Mouse (Mus musculus) lung, adult 2 months (tissue): ENCODE measurements at regions not wholly inside any gene's neighbourhood (a gene's known extent, or its start where the extent isn't known, plus 50 kb on each side); places are given as distances from the start of the nearest gene placed in this dataset.

Experiments used
- DNase-seq: peaks from one replicate; pipeline ENCODE4 v3.0.0; 2022
- H3K4me1 ChIP-seq: fragments of 200-500 bp; 2 replicates; pipeline ENCODE4 v1.6.1; 2011; ENCODE audit warnings: low read length; ENCODE audit not compliant: control insufficient read depth, insufficient read depth
- H3K4me3 ChIP-seq: fragments of 200-500 bp; replicated peaks from 2 replicates; pipeline ENCODE3; 2011; ENCODE audit warnings: low read depth, mild to moderate bottlenecking, control low read depth, low read length; ENCODE audit errors: extremely low read depth
- CTCF ChIP-seq: fragments of 200-500 bp; IDR thresholded peaks from 2 replicates; pipeline ENCODE4 v1.5.1; 2011; ENCODE audit warnings: mild to moderate bottlenecking, low read length, control low read depth; ENCODE audit not compliant: insufficient read depth
- POLR2A ChIP-seq: fragments of 200-500 bp; IDR thresholded peaks from 2 replicates; pipeline ENCODE4 v1.6.1; 2011; ENCODE audit warnings: low read depth, mild to moderate bottlenecking, control low read depth, low read length, borderline replicate concordance; ENCODE audit errors: extremely low read depth
- WGBS: fragments of 180-500 bp; shearing (Covaris S2); methylation state at CpG from one replicate; pipeline ENCODE4 v1.1.7; 2018; 5-methylcytosine and 5-hydroxymethylcytosine counted together

DNA sequence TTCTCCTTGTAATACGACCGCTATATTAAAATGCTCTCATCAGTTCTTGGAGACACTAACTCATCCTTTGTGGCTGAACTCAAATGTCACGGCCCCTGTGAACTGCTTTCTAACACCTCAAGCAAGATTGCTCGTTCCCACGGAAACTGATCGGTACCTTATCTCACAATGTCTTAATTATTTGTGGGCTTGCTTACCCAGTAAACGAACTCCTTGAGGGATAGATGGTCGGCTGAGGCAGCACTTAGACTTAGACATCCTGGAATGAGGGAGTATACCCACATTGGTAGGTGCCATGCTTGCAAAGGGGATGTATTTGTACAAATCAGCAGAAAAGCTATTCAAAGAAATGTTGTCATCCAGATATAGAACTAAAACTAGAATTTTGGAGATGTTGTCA is 92.9 kb upstream of the Rap1b start:
- no peak for DNase-seq
- peaks cover 10% of the 10 kb centered on the region; the same call in 1 of the 2 replicates for H3K4me1 ChIP-seq
- 57% methylated on average over 8 of the region's 8 CpGs for WGBS
- H3K4me3 ChIP-seq, result no peak overlapping the region
- TF ChIP-seq POLR2A (no peak), CTCF (no peak)

DNA sequence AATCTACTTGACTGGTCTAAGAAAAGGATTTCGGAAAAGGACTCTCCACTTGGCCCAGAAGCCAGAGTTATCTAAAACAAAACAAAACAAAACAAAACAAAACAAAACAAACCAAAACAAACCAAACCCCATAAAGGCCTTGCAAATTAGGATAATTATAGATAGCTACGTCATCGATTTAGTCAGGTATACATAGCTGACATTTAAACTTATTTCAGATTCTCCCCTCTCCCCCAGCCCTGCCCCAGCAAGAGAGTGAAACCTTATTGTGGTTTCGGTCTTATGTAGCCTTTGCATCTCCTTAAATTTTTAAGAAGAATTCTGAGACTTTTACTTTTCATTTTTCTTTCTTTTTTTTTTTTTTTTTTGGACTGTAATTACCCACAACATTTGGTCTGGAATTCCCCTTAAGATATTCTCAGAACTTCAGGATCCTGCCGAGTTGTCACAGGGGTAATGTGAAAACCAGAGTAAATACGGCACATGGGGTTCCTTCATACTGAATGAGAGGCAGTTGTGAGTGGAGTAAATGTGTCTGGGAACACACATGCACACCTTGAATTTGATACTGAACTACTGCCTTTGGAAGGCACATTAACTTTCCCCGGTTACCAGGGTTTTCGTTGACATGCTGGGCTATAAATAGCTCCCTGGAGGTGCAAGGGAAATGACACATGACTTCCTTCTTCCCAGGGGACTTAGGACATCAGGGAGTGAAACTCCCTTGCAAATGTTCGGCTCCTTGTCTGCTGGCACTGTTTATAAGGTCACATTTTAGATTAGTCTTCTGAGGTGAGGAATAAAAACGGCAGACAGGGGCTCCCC is 94.8 kb upstream of the Rap1b start:
- Histone ChIP-seq H3K4me3 (peak overlapping the region; percentile 37), H3K4me1 (peaks cover 10% of the 10 kb centered on the region; the same call in 1 of the 2 replicates)
- WGBS, result 21% methylated on average over 10 of the region's 10 CpGs
- no peak for TF ChIP-seq POLR2A
- no peak for TF ChIP-seq CTCF
- DNase-seq, result peak; percentile 17

DNA sequence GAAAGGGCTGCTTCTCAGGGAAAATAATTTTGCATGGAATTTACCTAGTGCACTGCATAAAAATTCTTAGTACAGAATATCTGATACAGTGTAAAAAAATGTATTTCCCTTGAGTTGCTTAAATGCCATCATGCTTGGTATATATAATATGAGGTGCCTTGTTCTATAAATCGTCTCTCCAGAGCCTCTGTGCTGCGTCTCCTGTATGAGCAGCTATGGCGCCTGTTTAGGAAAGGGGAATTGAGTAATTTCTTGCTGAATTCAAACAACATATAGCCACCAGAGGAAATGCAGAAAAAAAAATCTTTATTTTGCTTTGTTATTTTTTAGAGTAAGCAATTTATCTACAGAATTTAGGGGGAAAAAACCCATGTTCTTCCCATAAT is 95.4 kb upstream of the Rap1b start:
- H3K4me3 ChIP-seq, result no peak overlapping the region
- WGBS, result 49% methylated on average over 3 of the region's 3 CpGs
- no peak for DNase-seq
- peaks cover 10% of the 10 kb centered on the region; the same call in 1 of the 2 replicates for H3K4me1 ChIP-seq
- TF ChIP-seq CTCF, result no peak

DNA sequence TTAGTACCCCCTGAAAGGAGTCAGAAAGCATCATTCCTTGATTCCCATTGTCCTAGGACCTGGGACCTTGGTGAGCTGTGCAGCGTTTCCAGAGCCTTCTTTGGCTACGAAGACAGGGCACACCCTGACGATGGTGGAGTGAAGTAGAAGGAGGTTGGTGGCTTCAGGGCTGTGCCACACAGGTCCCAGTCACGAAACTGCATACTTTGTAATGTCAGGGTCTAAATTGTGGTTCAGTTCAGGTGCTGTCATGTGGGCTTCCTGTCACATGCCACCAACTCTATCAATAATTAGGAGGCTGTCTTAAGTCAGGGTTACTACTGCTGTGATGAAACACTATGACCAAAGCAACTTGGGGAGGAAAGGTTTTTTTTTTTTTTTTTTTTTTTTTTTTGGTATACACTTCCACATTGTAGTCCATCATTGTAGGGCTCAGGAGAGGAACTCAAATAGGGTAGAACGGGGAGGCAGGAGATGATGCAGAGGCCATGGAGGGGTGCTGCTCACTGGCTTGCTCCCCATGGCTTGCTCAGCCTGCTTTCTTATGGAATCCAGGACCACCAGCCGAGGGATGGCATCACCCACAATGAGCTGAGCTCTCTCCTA is 98.0 kb upstream of the Rap1b start:
- 83% methylated on average over 6 of the region's 6 CpGs for WGBS
- TF ChIP-seq POLR2A (no peak), CTCF (no peak)
- DNase-seq, result no peak
- Histone ChIP-seq H3K4me3 (no peak overlapping the region), H3K4me1 (peaks cover 10% of the 10 kb centered on the region; the same call in 1 of the 2 replicates)

DNA sequence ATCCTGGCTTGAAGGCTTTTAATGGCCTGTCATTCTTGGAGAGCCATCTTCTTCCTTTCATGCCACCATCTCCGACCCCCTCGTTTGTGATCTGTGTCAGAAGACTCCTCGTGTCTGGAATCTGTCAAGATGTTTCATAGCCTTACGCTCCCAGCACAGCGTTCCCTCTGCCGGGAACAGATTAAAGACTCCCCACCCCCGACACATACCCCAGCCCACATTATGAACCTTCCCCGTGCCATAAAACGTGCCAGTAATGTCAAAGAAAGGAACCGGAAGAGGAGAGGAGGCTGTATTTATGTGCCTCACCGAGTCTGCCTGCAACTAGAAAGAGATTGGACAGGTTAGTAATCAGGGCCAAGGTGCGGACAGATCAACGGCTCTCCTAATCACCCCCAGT is 101.4 kb upstream of the Rap1b start:
- no peak for DNase-seq
- H3K4me1 ChIP-seq, result no peaks in the 10 kb centered on the region; the same call in 1 of the 2 replicates
- TF ChIP-seq POLR2A (no peak), CTCF (no peak)
- H3K4me3 ChIP-seq, result no peak overlapping the region
- 48% methylated on average over 13 of the region's 13 CpGs for WGBS

DNA sequence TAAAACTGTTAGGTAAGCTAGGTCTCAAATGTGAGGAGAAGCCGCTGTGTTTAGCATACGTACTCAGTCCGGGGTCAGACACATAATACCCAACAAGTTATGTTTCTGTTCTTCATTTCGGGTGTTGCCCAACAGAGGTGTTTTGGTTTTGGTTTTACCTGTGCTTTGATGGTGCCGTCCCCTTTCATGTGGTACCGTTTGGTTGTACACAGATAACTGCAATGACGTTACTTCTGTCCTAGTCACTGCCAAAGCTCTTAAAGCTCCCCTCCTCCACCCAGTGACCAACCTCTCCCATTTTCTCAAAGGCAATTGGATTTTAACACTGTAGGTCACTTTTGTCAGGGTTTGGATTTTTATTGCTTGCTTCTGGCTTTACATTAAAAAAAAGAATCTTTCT is 102.1 kb upstream of the Rap1b start:
- 76% methylated on average over 7 of the region's 7 CpGs for WGBS
- no peak for DNase-seq
- H3K4me1 ChIP-seq, result no peaks in the 10 kb centered on the region; the same call in 1 of the 2 replicates
- TF ChIP-seq CTCF (no peak), POLR2A (no peak)
- H3K4me3 ChIP-seq, result no peak overlapping the region

DNA sequence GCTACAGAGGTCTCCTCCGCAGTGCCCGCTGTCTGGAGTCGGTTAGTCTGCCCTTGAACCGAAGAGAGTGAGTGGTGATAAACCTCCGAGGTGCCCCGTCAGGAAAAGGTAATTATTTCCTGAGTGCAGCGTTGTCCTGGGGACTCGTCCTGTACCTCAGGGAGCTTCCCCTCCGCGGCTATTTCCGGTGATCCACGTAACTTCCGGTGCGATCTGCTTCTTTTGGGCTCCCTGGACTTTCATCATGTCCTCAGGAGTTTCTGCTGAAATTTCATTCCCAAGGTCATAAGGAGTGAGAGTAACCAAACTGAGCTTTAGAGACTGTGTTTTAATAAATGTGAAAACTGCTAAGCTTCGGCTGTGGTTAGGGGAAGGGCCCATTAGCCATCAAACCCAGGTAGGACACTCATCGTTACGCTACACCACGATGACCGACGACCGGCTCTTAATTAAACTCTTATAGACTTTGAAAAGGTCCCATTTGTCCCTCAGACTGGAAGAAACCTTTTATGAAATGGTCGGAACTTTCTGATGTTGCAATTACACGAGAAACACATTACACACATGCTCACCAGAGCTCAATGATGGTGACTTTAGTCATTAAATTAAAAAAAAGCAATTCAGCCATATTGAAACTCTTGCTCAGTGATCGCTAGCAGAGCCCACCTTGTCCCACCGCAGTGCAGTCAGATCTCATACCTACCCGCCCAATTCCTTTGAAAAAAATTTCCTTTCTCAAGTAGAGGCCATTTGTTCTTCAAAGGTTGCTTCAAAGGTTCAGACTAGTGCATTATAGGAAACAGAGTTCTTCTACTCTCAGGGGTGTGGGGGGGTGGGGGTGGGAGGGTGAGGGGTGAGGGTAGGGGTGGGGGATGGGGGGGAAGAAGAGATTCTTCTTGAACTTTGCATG is 106.5 kb upstream of the Rap1b start:
- no peak overlapping the region for H3K4me3 ChIP-seq
- no peak for DNase-seq
- 63% methylated on average over 26 of the region's 26 CpGs for WGBS
- TF ChIP-seq CTCF, result no peak
- TF ChIP-seq POLR2A, result no peak
- H3K4me1 ChIP-seq, result peaks cover 2% of the 10 kb centered on the region; the same call in 1 of the 2 replicates

DNA sequence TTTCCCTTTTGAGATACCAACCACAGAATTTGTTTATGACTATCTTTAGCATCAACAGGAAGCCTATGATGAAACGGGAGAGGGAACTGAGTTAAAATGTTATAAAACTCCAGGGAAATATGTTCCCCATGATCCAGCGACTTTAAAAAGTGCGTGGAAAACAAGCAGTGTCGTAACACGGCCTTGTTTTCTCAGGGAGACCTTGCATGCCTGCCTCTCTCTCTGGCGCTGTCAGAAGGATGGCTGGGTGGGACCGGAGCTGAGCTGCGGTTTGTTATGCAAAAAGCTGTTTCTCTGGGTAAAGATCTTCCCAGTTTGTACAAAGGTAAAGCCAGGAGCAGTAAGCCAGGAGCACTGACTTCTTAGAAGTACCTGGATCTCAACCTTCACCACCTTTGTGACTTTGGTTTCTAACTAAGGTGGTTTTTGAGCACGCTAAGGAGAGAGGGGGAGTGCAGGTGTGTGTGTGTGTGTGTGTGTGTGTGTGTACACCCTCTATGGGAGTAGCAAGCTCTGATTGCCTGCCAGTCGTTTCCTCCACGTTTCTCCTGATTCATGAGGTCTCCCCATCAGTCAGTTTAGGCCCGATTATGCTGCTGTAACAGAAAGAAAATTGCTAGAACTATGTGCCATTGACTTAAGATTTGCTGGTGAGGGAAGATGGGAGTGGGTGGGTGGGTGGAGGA is 107.3 kb upstream of the Rap1b start:
- DNase-seq, result no peak
- 32% methylated on average over 12 of the region's 12 CpGs for WGBS
- peaks cover 2% of the 10 kb centered on the region; the same call in 1 of the 2 replicates for H3K4me1 ChIP-seq
- TF ChIP-seq CTCF, result no peak
- TF ChIP-seq POLR2A, result no peak
- H3K4me3 ChIP-seq, result no peak overlapping the region
